Comparison of ENCODE assay signal across 8 mouse cellular contexts in genomic region chr19:6401131-6401815, GRCm38 (mm10). TPM values are rescaled to one million over a fixed set of nuclear protein-coding genes. Genes with fewer than 3 reads are reported as not detected.
DNase-seq lines count a peak whose midpoint lies in the region; ATAC-seq and TF ChIP-seq lines count a peak whose summit lies in the region.

No protein-coding gene starts in this region.

- peak; percentile 42; the same call in 1 of the 2 replicates for TF ChIP-seq EP300 in heart, adult 2 months (IDR thresholded peaks at IDR 0.05; ENCODE audit: insufficient read depth, low read depth, low read length)

- TF ChIP-seq CTCF in heart, adult 2 months (IDR thresholded peaks at IDR 0.05), result no peak; the same call in 1 of the 2 replicates
- TF ChIP-seq CTCF in lung, embryonic 14.5 days (IDR thresholded peaks at IDR 0.05; ENCODE audit: low read depth), result peak; percentile 89

- H3K4me2 ChIP-seq in embryonic facial prominence, embryonic 14.5 days (ENCODE audit: low read depth, low read length), result peak overlapping the region; percentile 99
- H3K4me2 ChIP-seq in lung, embryonic 14.5 days, result peak overlapping the region; percentile 99
- H3K4me2 ChIP-seq in neural tube, embryonic 14.5 days (ENCODE audit: low read depth, low read length), result peak overlapping the region; percentile 96

- peak; percentile 4; the same call in 1 of the 2 replicates for ATAC-seq in embryonic facial prominence, embryonic 14.5 days (ENCODE audit: low read depth)
- peak; percentile 54 for ATAC-seq in lung, embryonic 14.5 days (ENCODE audit: insufficient read depth)
- ATAC-seq in neural tube, embryonic 14.5 days (ENCODE audit: low read depth), result no peak

- H3K27me3 ChIP-seq in embryonic facial prominence, embryonic 14.5 days (replicated peaks; ENCODE audit: control insufficient read depth, insufficient read depth, low read length), result peaks cover 38% of the 10 kb centered on the region
- H3K27me3 ChIP-seq in heart, adult 2 months (ENCODE audit: control insufficient read depth, insufficient read depth, low read length), result no peaks in the 10 kb centered on the region
- H3K27me3 ChIP-seq in lung, embryonic 14.5 days (ENCODE audit: insufficient read depth, low read length), result peaks cover 29% of the 10 kb centered on the region
- no peaks in the 10 kb centered on the region for H3K27me3 ChIP-seq in neural tube, embryonic 14.5 days (ENCODE audit: control insufficient read depth, insufficient read depth, low read length)

- no peaks in the 10 kb centered on the region for H3K36me3 ChIP-seq in embryonic facial prominence, embryonic 14.5 days (ENCODE audit: control insufficient read depth, insufficient read depth, low read length)
- H3K36me3 ChIP-seq in heart, adult 2 months (ENCODE audit: control insufficient read depth, insufficient read depth, low read length), result 0 out of 2 replicates have a peak, but pooled peaks cover 3% of the 10 kb centered on the region
- no peaks in the 10 kb centered on the region for H3K36me3 ChIP-seq in lung, embryonic 14.5 days (ENCODE audit: insufficient read depth)
- H3K36me3 ChIP-seq in neural tube, embryonic 14.5 days (ENCODE audit: control insufficient read depth, insufficient read depth, low read length), result no peaks in the 10 kb centered on the region

- peaks cover 32% of the 10 kb centered on the region for H3K4me1 ChIP-seq in embryonic facial prominence, embryonic 14.5 days (ENCODE audit: control insufficient read depth, insufficient read depth, low read length)
- peaks cover 4% of the 10 kb centered on the region; the same call in 1 of the 2 replicates for H3K4me1 ChIP-seq in heart, adult 2 months (ENCODE audit: control insufficient read depth, insufficient read depth, low read length)
- peaks cover 6% of the 10 kb centered on the region; the same call in 1 of the 2 replicates for H3K4me1 ChIP-seq in lung, embryonic 14.5 days (ENCODE audit: insufficient read depth)
- H3K4me1 ChIP-seq in neural tube, embryonic 14.5 days (ENCODE audit: control insufficient read depth, insufficient read depth, low read length), result peaks cover 21% of the 10 kb centered on the region

- H3K9me3 ChIP-seq in embryonic facial prominence, embryonic 14.5 days (ENCODE audit: control insufficient read depth, low read length), result no peaks in the 10 kb centered on the region
- no peaks in the 10 kb centered on the region for H3K9me3 ChIP-seq in lung, embryonic 14.5 days (ENCODE audit: low read depth, low read length)
- no peaks in the 10 kb centered on the region for H3K9me3 ChIP-seq in neural tube, embryonic 14.5 days (ENCODE audit: control insufficient read depth, low read length)

- H3K4me3 ChIP-seq in embryonic facial prominence, embryonic 14.5 days (ENCODE audit: low read depth, low read length), result peak overlapping the region; percentile 66
- H3K4me3 ChIP-seq in heart, adult 2 months, result peak overlapping the region; percentile 55
- peak overlapping the region; percentile 60 for H3K4me3 ChIP-seq in lung, embryonic 14.5 days (ENCODE audit: low read depth, low read length)
- peak overlapping the region; percentile 22 for H3K4me3 ChIP-seq in neural tube, embryonic 14.5 days (ENCODE audit: low read depth, low read length)

- WGBS in embryonic facial prominence, embryonic 14.5 days, result 1% methylated on average over 22 of the region's 32 CpGs
- under 1% methylated on average over 32 of the region's 32 CpGs for WGBS in heart, adult 2 months
- under 1% methylated on average over 32 of the region's 32 CpGs for WGBS in lung, embryonic 14.5 days
- WGBS in neural tube, embryonic 14.5 days, result under 1% methylated on average over 31 of the region's 32 CpGs

- no peaks in the 10 kb centered on the region for H3K79me2 ChIP-seq in heart, adult 2 months (replicated peaks; ENCODE audit: control insufficient read depth, insufficient read depth, low read length)

- intact Hi-C loops in heart, adult 2 months (cut with DNase I), result loop anchor here (1.0 kb wide), 1 partner anchor 51 kb away; no protein-coding TSS in a partner anchor

- H3K27ac ChIP-seq in embryonic facial prominence, embryonic 14.5 days (replicated peaks; ENCODE audit: low read depth, low read length), result no peak overlapping the region
- peak overlapping the region; percentile 91 for H3K27ac ChIP-seq in heart, adult 2 months
- H3K27ac ChIP-seq in lung, embryonic 14.5 days (ENCODE audit: low read depth), result no peak overlapping the region; the same call in 1 of the 2 replicates
- no peak overlapping the region for H3K27ac ChIP-seq in neural tube, embryonic 14.5 days (ENCODE audit: low read depth, low read length)

- DNase-seq in CD8-positive naive resting alpha-beta T cell, adult 2 months (ENCODE audit: low read depth in 2 of 2, low spot score in 2 of 2), result peak; percentile 79 to 83
- peak; percentile 91 for DNase-seq in adrenal gland, postnatal 10 days
- peak; percentile 57 for DNase-seq in embryonic facial prominence, embryonic 14.5 days (ENCODE audit: low spot score)
- peak; percentile 89 to 93 for DNase-seq in heart, adult 2 months
- DNase-seq in kidney, adult 18-20 months, result peak; percentile 84
- peak; percentile 77 for DNase-seq in lung, embryonic 14.5 days
- peak; percentile 80 to 92 for DNase-seq in thymus, postnatal 10 days (ENCODE audit: low spot score in 2 of 2)

- peak overlapping the region; percentile 58 for H3K9ac ChIP-seq in embryonic facial prominence, embryonic 14.5 days (ENCODE audit: low read depth, low read length)
- H3K9ac ChIP-seq in heart, adult 2 months (ENCODE audit: low read depth, low read length), result peak overlapping the region; percentile 83
- peak overlapping the region; percentile 38; the same call in 1 of the 2 replicates for H3K9ac ChIP-seq in lung, embryonic 14.5 days
- H3K9ac ChIP-seq in neural tube, embryonic 14.5 days (replicated peaks; ENCODE audit: low read depth, low read length), result 0 out of 2 replicates have a peak overlapping the region, but pooled peaks have one; percentile 32

- TF ChIP-seq POLR2A in heart, adult 2 months (IDR thresholded peaks at IDR 0.05; ENCODE audit: insufficient read depth, low read depth, low read length), result peak; percentile 41; the same call in 1 of the 2 replicates

RNA-seq across cellular contexts. Expression of gene Rasgrp2, which starts 2.1 kb away (rescaled TPM):
- 10 to 100 TPM; 53.2 to 54.9 TPM for total RNA-seq in adrenal gland, postnatal 10 days (2021)
- 36.2 and 48.2 TPM in 2 replicates for polyA plus RNA-seq in embryonic facial prominence, embryonic 14.5 days (2014; fragmentation: Nextera tagmentation; extraction: Ambion mirVana)
- 10 to 100 TPM; 43.3 to 48.0 TPM for total RNA-seq in heart, adult 2 months (2021)
- 90.1 and 97.2 TPM in 2 replicates for polyA plus RNA-seq in heart, adult 2 months (2012; rRNA removed)
- 34.8 and 35.1 TPM in 2 replicates for polyA plus RNA-seq in lung, embryonic 14.5 days (2014; fragmentation: Nextera tagmentation; extraction: Ambion mirVana)
- 81.6 and 130 TPM in 2 replicates for polyA plus RNA-seq in neural tube, embryonic 14.5 days (2014; fragmentation: Nextera tagmentation; extraction: Ambion mirVana)

RNA-seq across cellular contexts. Expression of gene Pygm, which starts 17.1 kb away (rescaled TPM):
- total RNA-seq in adrenal gland, postnatal 10 days (2021), result 100 to 1,000 TPM in 1 of 2 experiments, 10 to 100 TPM in 1; 92.0 to 223 TPM
- 49.5 and 84.3 TPM in 2 replicates for polyA plus RNA-seq in embryonic facial prominence, embryonic 14.5 days (2014; fragmentation: Nextera tagmentation; extraction: Ambion mirVana)
- total RNA-seq in heart, adult 2 months (2021), result 1,000 to 10,000 TPM; 1,101 to 1,298 TPM
- 1,120 and 1,632 TPM in 2 replicates for polyA plus RNA-seq in heart, adult 2 months (2012; rRNA removed)
- polyA plus RNA-seq in lung, embryonic 14.5 days (2014; fragmentation: Nextera tagmentation; extraction: Ambion mirVana), result 6.1 and 9.3 TPM in 2 replicates
- 4.3 and 4.4 TPM in 2 replicates for polyA plus RNA-seq in neural tube, embryonic 14.5 days (2014; fragmentation: Nextera tagmentation; extraction: Ambion mirVana)

RNA-seq across cellular contexts. Expression of gene Nrxn2, which starts 17.3 kb away (rescaled TPM):
- 10 to 100 TPM in 1 of 2 experiments, 1 to 10 TPM in 1; 7.5 to 14.5 TPM for total RNA-seq in adrenal gland, postnatal 10 days (2021)
- 2.3 and 3.4 TPM in 2 replicates for polyA plus RNA-seq in embryonic facial prominence, embryonic 14.5 days (2014; fragmentation: Nextera tagmentation; extraction: Ambion mirVana)
- 1 to 10 TPM; 4.5 to 5.2 TPM for total RNA-seq in heart, adult 2 months (2021)
- 3.4 TPM in 2 replicates for polyA plus RNA-seq in heart, adult 2 months (2012; rRNA removed)
- polyA plus RNA-seq in lung, embryonic 14.5 days (2014; fragmentation: Nextera tagmentation; extraction: Ambion mirVana), result 0.47 and 1.1 TPM in 2 replicates
- 46.3 and 66.5 TPM in 2 replicates for polyA plus RNA-seq in neural tube, embryonic 14.5 days (2014; fragmentation: Nextera tagmentation; extraction: Ambion mirVana)

RNA-seq across cellular contexts. Expression of gene Sf1, which starts 37.8 kb away (rescaled TPM):
- 100 to 1,000 TPM; 166 to 186 TPM for total RNA-seq in adrenal gland, postnatal 10 days (2021)
- polyA plus RNA-seq in embryonic facial prominence, embryonic 14.5 days (2014; fragmentation: Nextera tagmentation; extraction: Ambion mirVana), result 135 and 140 TPM in 2 replicates
- total RNA-seq in heart, adult 2 months (2021), result 100 to 1,000 TPM in 1 of 2 experiments, 10 to 100 TPM in 1; 93.0 to 103 TPM
- 51.7 and 58.5 TPM in 2 replicates for polyA plus RNA-seq in heart, adult 2 months (2012; rRNA removed)
- 177 and 200 TPM in 2 replicates for polyA plus RNA-seq in lung, embryonic 14.5 days (2014; fragmentation: Nextera tagmentation; extraction: Ambion mirVana)
- polyA plus RNA-seq in neural tube, embryonic 14.5 days (2014; fragmentation: Nextera tagmentation; extraction: Ambion mirVana), result 91.7 and 112 TPM in 2 replicates

Comparison
In these comparisons a context has a peak if more than half of its experiments do, and no peak if none do; other contexts are left out.
1. H3K9ac ChIP-seq: peak in every context shown above with its lines; median percentile 83 in heart, adult 2 months; 58 in embryonic facial prominence, embryonic 14.5 days; 38 in lung, embryonic 14.5 days; 32 in neural tube, embryonic 14.5 days.
2. RNA of gene Pygm, which starts 17.1 kb away (polyA plus RNA-seq): 1,120 to 1,632 TPM in heart, adult 2 months; 49.5 to 84.3 TPM in embryonic facial prominence, embryonic 14.5 days, 6.1 to 9.3 TPM in lung, embryonic 14.5 days and 4.3 to 4.4 TPM in neural tube, embryonic 14.5 days; every median in the first group is over 10 times any median in the second.
3. RNA of gene Nrxn2, which starts 17.3 kb away (polyA plus RNA-seq): 46.3 to 66.5 TPM in neural tube, embryonic 14.5 days; 3.4 TPM in heart, adult 2 months, 2.3 to 3.4 TPM in embryonic facial prominence, embryonic 14.5 days and 0.47 to 1.1 TPM in lung, embryonic 14.5 days; every median in the first group is over 10 times any median in the second.
4. Peak in every context shown above with its lines, with median percentiles within 50 percentile points of each other: DNase-seq, H3K4me2 ChIP-seq and H3K4me3 ChIP-seq.